Mouse (Mus musculus) CH12.LX (cell line): Measurements from ENCODE around the gene Chchd6.
A peak's percentile ranks its signal among the peaks of the same experiment; 100 is the strongest.

Source experiments
- CTCF ChIP-seq, 2 experiments: IDR thresholded peaks in 1 of 2; conservative IDR thresholded peaks in 1 of 2; 2 replicates each; pipeline ENCODE4 v1.5.1; 2011 to 2012; ENCODE audit warnings: low read depth in 2 of 2, low read length in 2 of 2, improper control_type of control experiment in 1 of 2, inconsistent platforms in 1 of 2, mild to moderate bottlenecking in 1 of 2, moderate library complexity in 1 of 2
- JUN ChIP-seq: IDR thresholded peaks from 2 replicates; pipeline ENCODE4 v1.6.1; 2011; ENCODE audit warnings: low read depth, mild to moderate bottlenecking, low read length, improper control_type of control experiment, moderate library complexity; ENCODE audit not compliant: insufficient read depth
- MAX ChIP-seq: IDR thresholded peaks from 2 replicates; pipeline ENCODE4 v1.6.1; 2011; ENCODE audit warnings: low read length, improper control_type of control experiment
- POLR2A ChIP-seq: IDR thresholded peaks from 2 replicates; pipeline ENCODE4 v1.6.1; 2011; ENCODE audit warnings: low read depth, mild to moderate bottlenecking, improper control_type of control experiment, low read length
- RAD21 ChIP-seq: IDR thresholded peaks from 2 replicates; pipeline ENCODE4 v1.6.1; 2011; ENCODE audit warnings: low read depth, mild to moderate bottlenecking, low read length, improper control_type of control experiment, moderate library complexity
- SIN3A ChIP-seq: IDR thresholded peaks from 2 replicates; pipeline ENCODE4 v1.6.1; 2012; ENCODE audit warnings: low read length, improper control_type of control experiment, inconsistent platforms

DNA sequence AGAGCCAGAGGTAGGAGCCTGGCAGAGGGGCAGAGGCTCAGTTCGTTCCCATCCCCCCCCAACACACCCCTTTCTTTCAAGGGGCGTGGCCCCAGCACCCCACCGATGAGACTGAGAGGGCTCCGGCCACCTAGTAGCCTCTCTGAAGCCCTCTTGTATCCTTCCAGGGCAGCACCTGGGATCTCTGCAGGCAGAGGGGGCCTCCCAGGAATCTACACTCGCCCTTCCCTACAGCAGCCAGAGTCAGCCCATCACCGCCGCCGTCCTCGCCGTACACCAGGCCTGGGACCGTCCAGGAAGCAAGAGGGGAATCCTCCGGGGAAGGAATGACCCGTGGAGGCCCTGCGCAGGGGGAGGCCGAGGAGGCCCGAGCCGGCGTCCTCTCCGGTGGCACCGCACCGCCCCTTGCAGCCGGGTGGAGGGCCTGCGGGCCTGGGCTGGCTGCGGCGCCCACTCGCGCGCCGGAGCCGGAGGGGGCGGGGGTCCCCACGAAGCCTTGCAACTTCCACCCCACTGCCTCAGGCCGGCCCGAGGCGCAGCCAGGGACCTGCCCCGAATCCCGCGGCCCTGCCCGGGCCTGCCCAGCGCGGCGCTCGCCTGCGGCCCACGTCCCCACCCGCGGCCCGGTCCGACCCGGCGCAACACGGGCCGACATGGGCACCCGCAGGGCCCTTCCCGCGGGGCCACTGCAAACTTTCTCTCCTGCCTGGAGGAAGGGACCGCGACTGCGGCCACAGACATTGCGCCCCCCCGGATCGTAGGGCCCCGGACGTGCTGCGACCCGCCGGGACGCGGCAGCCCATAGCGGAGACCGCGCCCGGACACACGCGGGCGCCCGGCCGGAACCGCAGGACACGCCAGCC, 233.8 kb downstream of the Chchd6 start:
- no peak for TF ChIP-seq POLR2A
- no peak; the same call in none of the 2 replicates for TF ChIP-seq SIN3A
- TF ChIP-seq JUN = no peak
- TF ChIP-seq CTCF (conservative IDR thresholded peaks at IDR 0.05 in 1 of 2, IDR thresholded peaks at IDR 0.05 in 1 of 2; ENCODE audit: low read depth in 2 of 2, low read length in 2 of 2) = 0 out of 4 replicates have a peak, but pooled peaks of 1 of the 2 experiments have one; percentile 4
- no peak for TF ChIP-seq MAX
- TF ChIP-seq RAD21 = no peak; the same call in 1 of the 2 replicates
